Mouse (Mus musculus) c-Kit-positive CD71-negative TER-119-negative erythroid progenitor cells, embryonic 14.5 days (primary cell): ENCODE results near the gene Sox15.
"Not testable (repeated sequence)": the region's sequence is repeated elsewhere in the genome, so short reads cannot be mapped to it uniquely, and the experiment has no call there.

Experiments used
- DNase-seq: peaks from one replicate; pipeline ENCODE4 v3.0.0-alpha.2; 2013; ENCODE audit warnings: low read depth

The Sox15 gene

GRCm38 (mm10) chr11:69702886-69703285 is 47.8 kb downstream of the Sox15 start:
- DNase-seq = not testable (repeated sequence)

DNA sequence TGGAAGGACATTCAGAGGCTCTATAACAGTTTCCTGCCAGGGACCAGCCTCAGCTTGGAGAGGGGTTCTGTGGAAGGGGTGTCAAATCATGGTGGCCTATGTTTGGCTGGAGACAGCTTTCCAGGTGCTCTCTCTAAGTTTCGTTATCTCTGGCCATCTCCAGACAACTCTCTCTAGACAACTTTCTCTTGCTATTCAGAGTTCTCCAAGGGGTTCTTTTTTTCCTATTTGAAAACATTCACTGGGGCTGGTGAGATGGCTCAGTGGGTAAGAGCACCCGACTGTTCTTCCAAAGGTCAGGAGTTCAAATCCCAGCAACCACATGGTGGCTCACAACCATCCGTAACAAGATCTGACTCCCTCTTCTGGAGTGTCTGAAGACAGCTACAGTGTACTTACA is 48.3 kb downstream of the Sox15 start:
- not testable (repeated sequence) for DNase-seq

- DNase-seq = no peak
Measured at GRCm38 (mm10) chr11:69703814-69704612, 48.9 kb downstream of the Sox15 start.

GRCm38 (mm10) chr11:69704613-69705010 is 49.5 kb downstream of the Sox15 start:
- no peak for DNase-seq
